ENCODE assay signal across 31 mouse cellular contexts in the genomic region with DNA sequence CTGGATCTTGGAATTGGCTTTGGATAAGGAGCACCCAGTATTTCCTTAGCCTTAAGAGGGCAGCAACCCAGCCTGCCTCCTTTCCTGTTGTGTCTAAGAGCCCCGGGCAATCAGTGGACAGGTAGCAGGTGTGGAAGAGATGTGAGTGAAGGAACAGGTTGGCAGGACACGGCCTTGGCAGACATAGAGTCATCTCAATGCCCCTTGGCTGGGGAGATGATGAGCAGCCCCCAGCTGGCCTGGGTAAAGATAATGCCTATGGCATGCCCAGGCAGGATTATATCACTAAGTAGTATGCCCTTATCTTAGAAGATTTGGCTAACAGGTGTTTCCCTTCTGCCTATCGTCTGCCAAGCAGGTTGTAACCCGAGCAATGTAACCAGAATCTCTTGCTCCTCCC. TPM values are rescaled to one million over a fixed set of nuclear protein-coding genes. Genes with fewer than 3 reads are reported as not detected.
"Had no signal": no experiment of that assay in that cellular context is flagged by ENCODE, and none has a peak within 500 bp of the region (broad histone marks: within the 10 kb centered on the region; RNA-seq: fewer than 3 reads in every experiment).

No protein-coding gene starts in this region.

- H3K4me2 ChIP-seq: liver, embryonic 13.5 days had no signal

- H3K9me3 ChIP-seq: neural tube, embryonic 12.5 days; neural tube, embryonic 15.5 days had no signal

- H3K36me3 ChIP-seq: liver, embryonic 13.5 days; midbrain, embryonic 10.5 days; neural tube, embryonic 12.5 days; neural tube, embryonic 15.5 days had no signal

- H3K9ac ChIP-seq: liver, embryonic 13.5 days; neural tube, embryonic 12.5 days; neural tube, embryonic 15.5 days had no signal

- H3K27me3 ChIP-seq: neural tube, embryonic 12.5 days; neural tube, embryonic 15.5 days had no signal

- H3K4me3 ChIP-seq: midbrain, embryonic 10.5 days; neural tube, embryonic 12.5 days had no signal

- DNase-seq: kidney, adult 2 months; kidney, postnatal 25 days; layer of hippocampus, postnatal 36 days; liver, embryonic 13.5 days; lung, adult 2 months; lung, postnatal 14 days; lung, postnatal 4 days; midbrain, embryonic 14.5 days; right cerebral cortex, adult 18-20 months; right cerebral cortex, postnatal 14 days; right cerebral cortex, postnatal 4 days; thymus, adult 18-20 months; thymus, postnatal 36 days had no signal

- H3K27ac ChIP-seq: kidney, postnatal 0 days; left cerebral cortex, adult 2 months; liver, embryonic 13.5 days; midbrain, embryonic 10.5 days; neural tube, embryonic 12.5 days; stomach, postnatal 0 days had no signal

RNA-seq across cellular contexts. Expression of a gene that starts 27.7 kb away (rescaled TPM):
- total RNA-seq: layer of hippocampus, adult 8-10 months; layer of hippocampus, postnatal 36 days; left cerebral cortex, postnatal 36 days; megakaryocyte, adult 5-6 weeks had no signal
- polyA plus RNA-seq: midbrain, embryonic 10.5 days; midbrain, embryonic 14.5 days; neural tube, embryonic 12.5 days; neural tube, embryonic 15.5 days had no signal

RNA-seq across cellular contexts. Expression of a gene that starts 44.2 kb away (rescaled TPM):
- total RNA-seq: layer of hippocampus, adult 8-10 months; layer of hippocampus, postnatal 10 days; layer of hippocampus, postnatal 36 days; left cerebral cortex, adult 2 months; left cerebral cortex, postnatal 10 days; left cerebral cortex, postnatal 36 days; liver, adult 2 months; megakaryocyte, adult 5-6 weeks had no signal
- polyA plus RNA-seq: kidney, adult 2 months; kidney, embryonic 14.5 days; kidney, postnatal 0 days; limb, embryonic 11.5 days; limb, embryonic 14.5 days; liver, adult 2 months; liver, embryonic 16.5 days; lung, adult 2 months; lung, embryonic 16.5 days; midbrain, embryonic 10.5 days; midbrain, embryonic 14.5 days; neural tube, embryonic 12.5 days; neural tube, embryonic 15.5 days; stomach, embryonic 14.5 days; stomach, postnatal 0 days had no signal
